Mouse (Mus musculus) WW6 (cell line): ENCODE data around the gene Vmn2r47.
"Not testable (repeated sequence)": the region's sequence is repeated elsewhere in the genome, so short reads cannot be mapped to it uniquely, and the experiment has no call there.

Experiments
- DNase-seq: peaks from one replicate; pipeline ENCODE4 v3.0.0-alpha.2; 2013; ENCODE audit warnings: low read depth, low spot score

Gene Vmn2r47

DNA sequence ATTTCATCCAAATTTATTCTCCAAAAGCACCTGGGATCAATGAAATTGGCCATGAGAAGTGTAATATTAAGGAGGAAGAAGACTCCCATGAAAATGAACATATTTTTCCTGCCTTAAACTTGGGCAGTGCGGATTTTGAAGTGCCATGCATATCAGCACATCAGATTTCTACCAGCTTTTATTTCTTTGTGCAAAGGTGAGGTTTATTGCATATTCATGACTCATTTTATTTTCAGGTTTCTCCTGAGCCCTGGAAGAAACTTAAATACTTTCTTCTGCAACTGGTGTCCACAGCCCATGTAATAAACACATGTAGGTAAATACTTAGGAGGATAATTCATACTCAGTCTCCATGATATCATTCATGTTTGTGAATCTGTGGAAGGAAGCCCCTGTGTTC is at the start of gene Vmn2r47:
Vmn2r47 (minus strand) TSS at position 101 of the 400 bp plus-strand sequence.
- not testable (repeated sequence) for DNase-seq

DNA sequence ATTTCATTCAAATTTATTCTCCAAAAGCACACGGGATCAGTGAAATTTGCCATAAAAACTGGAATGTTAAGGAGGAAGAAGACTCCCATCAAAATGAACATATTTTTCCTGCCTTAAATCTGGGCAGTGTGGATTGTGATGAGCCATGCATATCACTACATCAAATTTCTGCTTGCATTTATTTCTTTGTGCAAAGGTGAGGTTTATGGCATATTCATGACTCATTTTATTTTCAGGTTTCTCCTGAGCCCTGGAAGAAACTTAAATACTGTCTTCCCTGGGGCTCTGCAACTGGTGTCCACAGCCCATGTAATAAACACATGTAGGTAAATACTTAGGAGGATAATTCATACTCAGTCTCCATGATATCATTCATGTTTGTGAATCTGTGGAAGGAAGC is 70.7 kb downstream of the Vmn2r47 start, which contains the start of gene Vmn2r46:
Vmn2r46 (minus strand) TSS at position 101 of the 400 bp plus-strand sequence.
- DNase-seq = not testable (repeated sequence)
